Mouse (Mus musculus): Measurements from ENCODE around the gene Lrrc42.

DNA sequence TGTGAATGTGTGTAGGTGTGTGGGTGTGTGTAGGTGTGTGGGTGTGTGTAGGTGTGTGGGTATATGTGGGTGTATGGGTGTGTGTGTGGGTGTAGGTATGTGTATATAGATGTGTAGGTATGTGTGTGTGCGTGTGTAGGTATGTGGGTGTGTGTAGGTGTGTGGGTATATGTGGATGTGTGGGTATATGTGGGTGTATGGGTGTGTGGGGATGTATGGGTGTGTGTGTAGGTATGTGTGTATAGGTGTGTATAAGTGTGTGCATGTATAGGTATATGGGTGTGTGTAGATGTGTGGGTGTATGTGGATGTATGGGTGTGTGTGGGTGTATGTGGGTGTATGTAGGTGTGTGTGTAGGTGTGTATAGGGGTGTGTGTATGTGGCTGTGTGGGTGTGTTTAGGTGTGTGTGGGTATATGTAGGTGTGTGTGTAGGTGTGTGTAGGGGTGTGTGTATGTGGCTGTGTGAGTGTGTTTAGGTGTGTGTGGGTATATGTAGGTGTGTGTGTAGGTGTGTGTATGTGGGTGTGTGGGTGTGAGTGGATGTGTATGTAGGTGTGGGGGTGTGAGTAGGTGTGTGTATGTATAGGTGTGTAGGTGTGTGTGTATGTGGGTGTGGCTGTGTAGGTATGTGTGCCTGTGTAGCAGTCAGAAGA is 47.7 kb upstream of the Lrrc42 start:
- TF ChIP-seq POLR2A (IDR thresholded peaks at IDR 0.05; ENCODE audit: borderline replicate concordance, extremely low read depth, low read depth, low read length) (no peak), CTCF (IDR thresholded peaks at IDR 0.05; ENCODE audit: insufficient read depth, low read length) (no peak)
